Mouse (Mus musculus): Measurements from ENCODE around the gene Npc1l1.
A peak's percentile ranks its signal among the peaks of the same experiment; 100 is the strongest.
"Not testable (repeated sequence)": the region's sequence is repeated elsewhere in the genome, so short reads cannot be mapped to it uniquely, and the experiment has no call there.

Gene Npc1l1

DNA sequence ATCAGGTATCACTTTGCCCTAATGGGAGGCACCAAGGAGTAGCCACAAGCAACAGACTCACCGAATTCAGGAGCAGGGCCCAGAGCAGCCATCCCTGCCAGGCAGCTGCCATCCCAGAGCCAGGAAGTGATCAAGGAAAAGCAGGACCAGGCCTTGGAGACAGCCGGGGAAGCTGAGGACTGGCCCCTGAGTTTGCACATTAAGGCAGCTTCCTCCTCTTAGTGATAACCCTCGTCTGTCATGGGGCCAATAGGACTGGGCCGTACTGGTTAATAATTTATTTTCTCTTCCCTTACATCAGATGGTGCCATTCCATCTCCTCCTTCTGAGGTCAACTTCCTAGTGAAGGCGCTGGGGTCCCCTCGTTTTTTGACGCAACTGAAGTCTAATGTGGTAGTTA is at the start of gene Npc1l1:
Gene Npc1l1 (minus strand): TSS at position 132 of the 400 bp plus-strand sequence.
- no peak for DNase-seq (ENCODE audit: low spot score in 2 of 2)

DNA sequence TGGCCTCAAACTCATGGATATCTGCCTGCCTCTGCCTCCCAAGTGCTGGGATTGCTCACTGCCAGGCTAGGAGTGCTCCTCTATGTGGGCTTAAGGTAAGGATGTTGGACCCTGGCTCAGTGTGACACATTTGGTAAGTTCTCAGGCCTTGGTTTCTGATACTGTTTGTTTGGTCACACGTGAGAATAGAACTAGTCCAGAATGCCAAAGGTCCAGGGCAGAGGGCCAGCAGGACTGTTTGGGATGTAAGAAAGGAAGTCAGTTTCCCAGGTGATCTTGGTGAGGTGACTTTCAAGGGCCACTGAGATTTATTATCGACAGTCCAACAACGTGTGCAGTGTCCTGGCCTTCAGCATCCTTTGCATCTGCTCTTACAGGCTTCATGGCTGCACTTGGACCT is 46.5 kb upstream of the Npc1l1 start:
- DNase-seq (ENCODE audit: low spot score in 2 of 2): no peak

- DNase-seq (ENCODE audit: low spot score in 2 of 2): no peak
Measured at GRCm38 (mm10) chr11:6275094-6275484, 45.1 kb upstream of the Npc1l1 start.

- DNase-seq (ENCODE audit: low spot score in 2 of 2): peak; percentile 98
Measured at GRCm38 (mm10) chr11:6274387-6275093, 44.6 kb upstream of the Npc1l1 start, which contains the start of gene Tmed4. TSS of gene Tmed4 (minus strand) at chr11:6274870.

DNA sequence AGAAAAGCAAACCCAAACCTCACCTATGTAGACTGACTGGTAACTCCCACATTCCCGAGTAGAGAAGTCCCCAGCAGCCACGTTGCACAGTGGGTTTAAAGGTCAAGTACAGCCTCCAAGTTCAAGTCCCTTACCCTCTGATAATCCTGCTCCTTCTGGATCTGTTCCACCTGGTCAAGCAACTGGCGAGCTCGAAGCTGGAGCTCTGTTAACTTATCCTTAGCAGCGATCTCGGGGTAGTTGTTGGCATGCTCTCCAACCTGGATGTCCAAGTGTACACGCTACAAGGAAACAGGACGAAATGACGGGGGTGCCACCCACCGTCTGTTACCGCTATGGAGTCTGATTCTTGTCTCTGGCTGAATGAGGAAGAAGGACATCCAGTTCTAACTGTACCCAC is 43.7 kb upstream of the Npc1l1 start:
- DNase-seq (ENCODE audit: low spot score in 2 of 2): no peak

- DNase-seq (ENCODE audit: low spot score in 2 of 2): peak; percentile 90 to 96
Measured at GRCm38 (mm10) chr11:6267320-6268254, 37.6 kb upstream of the Npc1l1 start, which contains the start of gene Ddx56. TSS of gene Ddx56 (minus strand) at chr11:6267772.

- DNase-seq (ENCODE audit: low spot score in 2 of 2): no peak
Measured at GRCm38 (mm10) chr11:6266621-6267020, 36.7 kb upstream of the Npc1l1 start.

- peak; percentile 70 to 74 for DNase-seq (ENCODE audit: low spot score in 2 of 2)
Measured at GRCm38 (mm10) chr11:6261434-6262082, 31.6 kb upstream of the Npc1l1 start.

DNA sequence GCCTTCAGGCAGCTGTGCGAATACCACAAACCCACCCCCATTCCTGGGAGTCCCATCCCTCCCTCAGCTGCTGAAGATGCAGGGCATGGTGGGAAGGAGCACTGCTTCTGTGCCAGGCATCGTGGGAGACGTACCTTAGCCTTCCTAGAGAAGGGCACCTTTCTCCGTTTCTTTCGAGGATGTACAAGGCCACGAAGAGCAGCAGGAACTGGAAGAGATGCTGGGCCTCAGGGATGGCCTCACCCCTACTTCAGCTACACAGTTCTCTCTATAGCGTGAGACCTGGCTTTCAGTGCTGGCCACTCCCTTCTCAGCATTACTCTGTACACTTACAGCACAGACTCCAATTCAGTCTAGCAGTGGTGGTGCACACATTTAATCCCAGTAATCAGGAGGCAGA is 29.5 kb upstream of the Npc1l1 start:
- no peak for DNase-seq (ENCODE audit: low spot score in 2 of 2)

- DNase-seq (ENCODE audit: low spot score in 2 of 2): no peak
Measured at GRCm38 (mm10) chr11:6256490-6257072, 26.6 kb upstream of the Npc1l1 start.

DNA sequence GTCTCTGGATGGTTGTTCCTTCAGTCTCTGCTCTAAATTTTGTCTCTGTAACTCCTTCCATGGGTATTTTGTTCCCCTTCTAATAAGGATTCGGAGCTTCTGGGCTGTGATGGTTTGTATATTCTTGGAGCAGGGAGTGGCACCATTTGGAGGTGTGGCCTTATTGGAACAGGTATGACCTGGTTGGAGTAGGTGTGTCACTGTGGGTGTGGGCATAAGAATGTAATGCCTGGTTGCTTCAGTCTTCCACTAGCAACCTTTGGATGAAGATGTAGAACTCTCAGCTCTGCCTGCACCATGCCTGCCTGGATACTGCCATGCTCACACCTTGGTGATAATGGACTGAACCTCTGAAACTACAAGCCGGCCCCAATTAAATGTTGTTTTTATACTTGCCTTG is 24.7 kb upstream of the Npc1l1 start:
- not testable (repeated sequence) for DNase-seq (ENCODE audit: low spot score in 2 of 2)

GRCm38 (mm10) chr11:6252824-6253223 is 22.9 kb upstream of the Npc1l1 start:
- DNase-seq (ENCODE audit: low spot score in 2 of 2): no peak

DNA sequence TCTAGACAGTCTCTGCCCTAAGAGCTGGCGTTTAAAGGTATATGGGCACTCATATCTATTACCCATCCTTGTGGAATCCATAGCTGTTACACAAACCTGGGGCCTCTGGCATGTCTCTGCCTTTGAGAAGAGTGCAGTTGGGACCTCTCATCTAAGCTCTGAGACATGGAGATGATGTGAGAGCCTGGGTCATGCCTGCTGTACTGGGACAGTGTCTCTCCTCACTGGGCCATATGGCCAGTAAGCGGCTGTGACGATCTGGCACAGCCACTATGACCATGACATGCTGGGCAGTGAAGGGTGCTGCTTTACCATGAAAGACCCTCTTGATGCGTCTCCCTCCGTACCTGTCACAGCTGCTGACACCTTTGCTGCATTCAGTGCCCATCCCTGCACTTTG is 22.3 kb upstream of the Npc1l1 start:
- DNase-seq (ENCODE audit: low spot score in 2 of 2): no peak

- DNase-seq (ENCODE audit: low spot score in 2 of 2): no peak
Measured at GRCm38 (mm10) chr11:6244707-6245106, 14.8 kb upstream of the Npc1l1 start.

DNA sequence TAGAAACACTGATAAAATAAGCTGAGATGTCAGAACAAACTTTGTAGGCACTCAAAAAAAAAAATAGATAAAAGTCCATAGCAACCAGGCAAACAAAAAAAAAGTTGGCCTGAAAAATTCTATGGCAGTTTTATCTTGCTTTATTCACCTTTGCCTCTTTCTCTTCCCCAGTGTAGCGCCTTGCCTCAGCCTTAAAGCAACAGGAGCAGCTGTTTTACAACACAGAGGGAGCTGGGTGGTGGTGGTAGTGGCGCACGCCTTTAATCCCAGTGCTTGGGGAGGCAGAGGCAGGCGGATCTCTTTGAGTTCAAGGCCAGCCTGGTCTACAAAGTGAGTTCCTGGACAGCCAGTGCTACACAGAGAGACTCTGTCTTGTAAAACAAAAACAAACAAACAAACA is 3.1 kb upstream of the Npc1l1 start:
- DNase-seq (ENCODE audit: low spot score in 2 of 2): no peak

GRCm38 (mm10) chr11:6224541-6225229 is 5.3 kb downstream of the Npc1l1 start:
- DNase-seq (ENCODE audit: low spot score in 2 of 2): peak; percentile 44 to 67

DNA sequence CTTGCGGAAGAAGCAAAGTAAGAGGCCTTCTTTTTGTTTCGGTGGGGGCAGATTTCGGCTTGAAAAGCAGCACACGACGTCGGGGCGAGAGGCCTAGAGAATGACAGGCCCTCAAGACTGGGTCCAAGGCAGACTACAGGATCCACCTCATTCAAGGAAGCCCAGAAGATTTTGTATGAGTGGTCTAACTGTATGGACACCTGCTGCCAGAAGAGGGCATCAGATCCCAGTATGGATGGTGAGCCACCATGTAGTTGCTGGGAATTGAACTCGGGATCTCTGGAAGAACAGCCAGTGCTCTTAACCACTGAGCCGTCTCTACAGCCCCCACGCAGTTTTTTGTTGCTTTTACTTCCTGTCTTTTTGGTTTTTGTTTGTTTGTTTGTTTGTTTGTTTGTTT is 7.8 kb downstream of the Npc1l1 start:
- no peak for DNase-seq (ENCODE audit: low spot score in 2 of 2)

DNA sequence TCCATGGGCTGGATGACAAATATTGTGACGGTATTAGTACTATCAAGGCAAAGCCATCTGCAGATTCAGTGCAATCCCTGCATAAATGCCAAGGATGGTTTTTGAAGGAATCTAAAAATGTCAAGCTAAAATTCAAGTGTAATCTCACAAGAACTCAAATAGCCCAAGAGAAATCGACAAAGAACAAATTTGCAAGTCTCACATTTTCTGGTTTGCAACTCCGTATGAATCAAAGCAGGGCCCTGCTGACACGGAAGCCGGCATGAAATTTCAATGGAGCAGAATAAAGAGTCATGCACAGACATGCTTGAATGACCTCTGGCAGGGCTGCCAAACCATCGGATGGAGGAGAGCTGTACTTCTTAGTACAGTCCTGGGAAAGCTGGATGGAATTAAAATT is 10.0 kb downstream of the Npc1l1 start:
- DNase-seq (ENCODE audit: low spot score in 2 of 2): peak in 1 of 2 experiments; percentile 14

DNA sequence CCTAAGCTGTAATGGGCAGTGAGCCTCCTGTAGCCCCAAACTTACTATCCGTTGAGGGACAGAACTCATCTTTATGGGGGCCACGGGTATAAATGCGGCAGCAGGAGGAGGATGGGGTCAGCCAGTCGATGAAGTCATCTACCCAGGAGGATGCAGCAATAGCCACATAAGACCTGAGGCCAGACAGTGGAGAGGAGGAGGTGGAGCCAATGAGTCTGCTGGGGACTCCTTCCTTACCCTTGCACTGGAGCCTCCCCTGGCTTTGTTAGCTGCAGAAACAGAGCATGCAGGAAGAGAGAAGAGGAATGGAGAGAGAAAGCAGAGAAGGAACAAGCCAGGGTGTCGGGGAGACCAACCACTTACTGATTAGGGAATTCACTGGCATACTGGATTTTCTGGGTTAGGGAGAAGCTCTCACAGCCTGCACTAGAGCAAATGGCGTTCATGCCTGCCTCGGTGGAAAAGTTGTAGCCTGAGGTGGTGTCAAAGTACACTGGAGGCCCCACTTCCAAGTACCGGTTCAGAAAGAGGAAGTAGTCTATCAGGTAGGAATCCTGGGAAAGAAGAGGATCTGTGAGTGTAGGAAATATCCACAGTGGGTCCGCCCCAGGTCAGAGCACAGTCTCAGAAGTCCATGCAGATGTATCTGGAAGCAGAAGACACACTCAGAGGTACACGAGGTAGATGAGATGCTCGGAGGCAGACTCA is 11.6 kb downstream of the Npc1l1 start:
- DNase-seq (ENCODE audit: low spot score in 2 of 2): no peak

DNA sequence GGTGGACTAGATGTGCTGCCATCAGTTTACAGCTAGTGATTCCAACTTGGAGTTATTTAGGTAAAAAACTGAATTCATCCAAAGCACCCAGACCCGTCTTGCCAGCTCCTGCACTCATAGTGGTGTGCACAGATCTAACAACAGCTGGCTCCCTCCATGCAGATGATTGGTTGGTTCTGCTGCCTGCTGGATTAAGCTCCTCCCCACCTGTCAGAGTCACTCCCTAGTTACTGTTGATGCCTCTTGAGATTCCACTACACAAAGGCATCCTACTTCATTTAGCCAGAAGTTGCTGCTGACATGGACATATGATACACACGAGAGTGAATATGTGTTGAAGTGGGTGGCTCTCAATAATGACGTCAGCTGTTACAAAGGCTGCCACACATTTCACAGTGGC is 13.1 kb downstream of the Npc1l1 start:
- no peak for DNase-seq (ENCODE audit: low spot score in 2 of 2)

GRCm38 (mm10) chr11:6208158-6208557 is 21.8 kb downstream of the Npc1l1 start:
- no peak for DNase-seq (ENCODE audit: low spot score in 2 of 2)
